Mouse (Mus musculus) spleen, adult 2 months (tissue): ENCODE measurements at regions not wholly inside any gene's neighbourhood (a gene's known extent, or its start where the extent isn't known, plus 50 kb on each side); places are given as distances from the start of the nearest gene placed in this dataset.

Experiments
- DNase-seq, 2 experiments: peaks; one replicate each; pipeline versions ENCODE4 v3.0.0 to v3.0.0-alpha.2; 2012 to 2021; ENCODE audit warnings: low spot score in 2 of 2, low read depth in 1 of 2
- H3K27ac ChIP-seq: fragments of 200-500 bp; 2 replicates; pipeline ENCODE4 v1.5.1; 2012; ENCODE audit warnings: low read length, inconsistent platforms; ENCODE audit not compliant: insufficient read depth
- H3K27me3 ChIP-seq: fragments of 200-500 bp; 2 replicates; pipeline ENCODE4 v1.6.1; 2012; ENCODE audit warnings: mild to moderate bottlenecking, moderate library complexity, low read length, inconsistent platforms; ENCODE audit not compliant: control insufficient read depth, insufficient read depth
- H3K36me3 ChIP-seq: fragments of 200-500 bp; 2 replicates; pipeline ENCODE4 v1.6.1; 2012; ENCODE audit warnings: mild to moderate bottlenecking, low read length, inconsistent platforms; ENCODE audit not compliant: control insufficient read depth, insufficient read depth
- H3K4me1 ChIP-seq: fragments of 200-500 bp; 2 replicates; pipeline ENCODE4 v1.6.1; 2011; ENCODE audit warnings: inconsistent platforms; ENCODE audit not compliant: control insufficient read depth, insufficient read depth, insufficient read length
- H3K4me3 ChIP-seq: fragments of 200-500 bp; 2 replicates; pipeline ENCODE4 v1.5.1; 2011; ENCODE audit warnings: mild to moderate bottlenecking, inconsistent platforms; ENCODE audit not compliant: insufficient read depth, insufficient read length; ENCODE audit errors: extremely low read depth
- CTCF ChIP-seq: fragments of 200-500 bp; IDR thresholded peaks from 2 replicates; pipeline ENCODE4 v1.5.1; 2011; ENCODE audit warnings: mild to moderate bottlenecking, inconsistent platforms; ENCODE audit not compliant: insufficient read depth, insufficient read length, insufficient replicate concordance; ENCODE audit errors: extremely low read depth
- POLR2A ChIP-seq: fragments of 200-500 bp; IDR thresholded peaks from 2 replicates; pipeline ENCODE4 v1.6.1; 2011; ENCODE audit warnings: low read depth, low read length, inconsistent platforms
- WGBS: fragments of 180-500 bp; shearing (Covaris S2); methylation state at CpG from one replicate; pipeline ENCODE4 v1.1.7; 2018; 5-methylcytosine and 5-hydroxymethylcytosine counted together

- no peak for DNase-seq
- Histone ChIP-seq H3K4me1 (no peaks in the 10 kb centered on the region), H3K27me3 (no peaks in the 10 kb centered on the region), H3K36me3 (no peaks in the 10 kb centered on the region), H3K4me3 (no peak overlapping the region), H3K27ac (no peak overlapping the region)
- 50% methylated on average over 1 of the region's 1 CpGs for WGBS
- TF ChIP-seq CTCF = no peak
- no peak for TF ChIP-seq POLR2A
These were observed 531.1 kb upstream of the 4930412O13Rik start for GRCm38 (mm10) chr2:9349994-9350393.

- no peaks in the 10 kb centered on the region for H3K27me3 ChIP-seq
- H3K36me3 ChIP-seq = no peaks in the 10 kb centered on the region
- H3K27ac ChIP-seq = no peak overlapping the region
- 81% methylated on average over 7 of the region's 7 CpGs for WGBS
- no peak for DNase-seq
- no peaks in the 10 kb centered on the region for H3K4me1 ChIP-seq
- TF ChIP-seq CTCF (no peak), POLR2A (no peak)
- no peak overlapping the region for H3K4me3 ChIP-seq
These were observed 528.9 kb upstream of the 4930412O13Rik start for GRCm38 (mm10) chr2:9352190-9352589.

- TF ChIP-seq CTCF (no peak), POLR2A (no peak)
- no peaks in the 10 kb centered on the region for H3K4me1 ChIP-seq
- H3K27ac ChIP-seq = no peak overlapping the region
- DNase-seq = no peak
- H3K27me3 ChIP-seq = no peaks in the 10 kb centered on the region
- no peak overlapping the region for H3K4me3 ChIP-seq
- 85% methylated on average over 4 of the region's 4 CpGs for WGBS
- no peaks in the 10 kb centered on the region for H3K36me3 ChIP-seq
These were observed 521.0 kb upstream of the 4930412O13Rik start for GRCm38 (mm10) chr2:9360020-9360419.

GRCm38 (mm10) chr2:9367801-9368584 lies 513.1 kb upstream of the 4930412O13Rik start:
- no peak overlapping the region for H3K4me3 ChIP-seq
- no peaks in the 10 kb centered on the region for H3K4me1 ChIP-seq
- H3K27ac ChIP-seq = no peak overlapping the region
- H3K36me3 ChIP-seq = no peaks in the 10 kb centered on the region
- no peak for TF ChIP-seq CTCF
- no peak for TF ChIP-seq POLR2A
- WGBS = 83% methylated on average over 8 of the region's 8 CpGs
- DNase-seq = no peak
- H3K27me3 ChIP-seq = no peaks in the 10 kb centered on the region

GRCm38 (mm10) chr2:9369572-9369971 lies 511.5 kb upstream of the 4930412O13Rik start:
- Histone ChIP-seq H3K4me3 (no peak overlapping the region), H3K27me3 (no peaks in the 10 kb centered on the region), H3K4me1 (no peaks in the 10 kb centered on the region), H3K36me3 (no peaks in the 10 kb centered on the region), H3K27ac (no peak overlapping the region)
- DNase-seq = no peak
- 88% methylated on average over 4 of the region's 4 CpGs for WGBS
- TF ChIP-seq CTCF = no peak
- TF ChIP-seq POLR2A = no peak

GRCm38 (mm10) chr2:9386566-9386965 lies 494.5 kb upstream of the 4930412O13Rik start:
- H3K4me3 ChIP-seq = no peak overlapping the region
- no peaks in the 10 kb centered on the region for H3K4me1 ChIP-seq
- H3K27ac ChIP-seq = no peak overlapping the region
- DNase-seq = no peak
- H3K36me3 ChIP-seq = no peaks in the 10 kb centered on the region
- TF ChIP-seq CTCF = no peak
- TF ChIP-seq POLR2A = no peak
- WGBS = 94% methylated on average over 2 of the region's 2 CpGs
- H3K27me3 ChIP-seq = no peaks in the 10 kb centered on the region

GRCm38 (mm10) chr2:9388058-9388457 lies 493.0 kb upstream of the 4930412O13Rik start:
- Histone ChIP-seq H3K36me3 (no peaks in the 10 kb centered on the region), H3K4me3 (no peak overlapping the region), H3K27ac (no peak overlapping the region), H3K4me1 (no peaks in the 10 kb centered on the region), H3K27me3 (no peaks in the 10 kb centered on the region)
- no peak for DNase-seq
- WGBS = 74% methylated on average over 3 of the region's 3 CpGs
- no peak for TF ChIP-seq POLR2A
- TF ChIP-seq CTCF = no peak
